ENCODE assay signal across 8 mouse cellular contexts in the genomic region with DNA sequence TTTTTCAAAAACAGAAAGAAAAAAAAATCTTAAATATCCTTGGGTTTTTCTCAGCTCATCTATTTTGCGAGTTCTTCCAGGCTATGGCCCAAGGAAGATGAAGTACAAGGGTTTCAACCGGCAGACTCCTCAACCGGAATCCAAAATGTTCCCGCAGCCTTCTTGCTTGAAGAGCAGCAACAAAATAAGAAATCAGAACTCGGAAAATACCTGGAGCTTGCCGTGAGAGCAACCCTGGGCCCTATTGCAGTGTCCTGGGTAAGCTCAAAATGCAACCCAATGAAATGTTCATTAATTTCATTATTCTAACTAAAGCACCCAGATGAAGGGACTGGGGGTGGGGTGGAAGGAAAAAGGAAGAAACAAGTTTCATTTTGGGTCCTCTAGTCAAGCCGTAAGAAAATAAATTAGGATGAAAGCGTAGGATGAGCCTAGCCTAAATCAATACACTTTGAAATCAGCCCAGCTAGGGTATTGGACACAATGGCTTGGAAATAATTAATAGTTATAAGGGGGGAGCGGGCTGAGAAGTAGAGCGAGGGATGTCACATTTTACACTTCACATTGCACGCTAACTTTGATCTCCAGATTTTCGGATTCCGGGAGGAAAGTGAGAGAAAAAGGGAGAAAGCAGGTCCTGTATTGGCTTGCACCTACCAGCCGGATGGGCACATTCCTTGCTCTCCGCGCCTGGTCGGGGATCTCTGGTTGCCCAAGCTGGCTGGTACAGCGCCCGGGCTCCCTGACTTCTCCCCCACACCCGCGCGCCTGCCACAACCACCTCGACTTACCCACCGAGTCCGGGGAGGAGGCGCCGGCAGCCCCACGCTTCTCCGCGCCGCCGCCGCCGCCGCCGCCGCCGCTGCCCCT. TPM values are rescaled to one million over a fixed set of nuclear protein-coding genes. Genes with fewer than 3 reads are reported as not detected.
DNase-seq lines count a peak whose midpoint lies in the region; ATAC-seq lines count a peak whose summit lies in the region.

No protein-coding gene starts in this region.

- intact Hi-C loops in heart, postnatal 36 days (cut with DNase I), result loop anchor here (2.0 to 5.0 kb wide), 5 partner anchors 35 to 993 kb away; no protein-coding TSS in a partner anchor
- intact Hi-C loops in left cerebral cortex, postnatal 4 days (cut with DNase I), result loop anchor here (5.0 to 10.0 kb wide), 4 partner anchors 245 to 1135 kb away; no protein-coding TSS in a partner anchor

- peak overlapping the region; percentile 83 for H3K4me3 ChIP-seq in forebrain, embryonic 12.5 days (replicated peaks)
- H3K4me3 ChIP-seq in midbrain, embryonic 13.5 days (replicated peaks), result peak overlapping the region; percentile 78
- peak overlapping the region; percentile 90 for H3K4me3 ChIP-seq in stomach, embryonic 16.5 days (replicated peaks; ENCODE audit: low read length)

- no peaks in the 10 kb centered on the region for H3K9me3 ChIP-seq in forebrain, embryonic 12.5 days
- H3K9me3 ChIP-seq in midbrain, embryonic 13.5 days, result no peaks in the 10 kb centered on the region
- no peaks in the 10 kb centered on the region for H3K9me3 ChIP-seq in stomach, embryonic 16.5 days (replicated peaks; ENCODE audit: control insufficient read depth, low read length)

- H3K9ac ChIP-seq in forebrain, embryonic 12.5 days, result peak overlapping the region; percentile 90
- H3K9ac ChIP-seq in midbrain, embryonic 13.5 days (replicated peaks), result peak overlapping the region; percentile 93
- peak overlapping the region; percentile 98 for H3K9ac ChIP-seq in stomach, embryonic 16.5 days (ENCODE audit: low read length)

- WGBS in forebrain, embryonic 12.5 days, result 2% methylated on average over 33 of the region's 38 CpGs
- under 1% methylated on average over 36 of the region's 38 CpGs for WGBS in midbrain, embryonic 13.5 days
- WGBS in stomach, embryonic 16.5 days, result 6% methylated on average over 34 of the region's 38 CpGs

- H3K4me1 ChIP-seq in forebrain, embryonic 12.5 days, result peaks cover 23% of the 10 kb centered on the region
- H3K4me1 ChIP-seq in midbrain, embryonic 13.5 days (replicated peaks), result peaks cover 37% of the 10 kb centered on the region
- H3K4me1 ChIP-seq in stomach, embryonic 16.5 days (ENCODE audit: control insufficient read depth, insufficient read depth, low read length), result peaks cover 7% of the 10 kb centered on the region

- H3K27ac ChIP-seq in forebrain, embryonic 12.5 days, result peak overlapping the region; percentile 99
- peak overlapping the region; percentile 99 for H3K27ac ChIP-seq in midbrain, embryonic 13.5 days
- peak overlapping the region; percentile 100 for H3K27ac ChIP-seq in stomach, embryonic 16.5 days (ENCODE audit: low read length)

- ATAC-seq in CD4-positive, CD25-positive, alpha-beta regulatory T cell, adult 4 months, result no peak
- peak; percentile 9; the same call in 1 of the 2 replicates for ATAC-seq in forebrain, embryonic 12.5 days (ENCODE audit: low FRiP score)
- peak; percentile 10; the same call in 1 of the 2 replicates for ATAC-seq in midbrain, embryonic 13.5 days
- no peak for ATAC-seq in stomach, embryonic 16.5 days (ENCODE audit: insufficient read depth, low FRiP score)

- H3K4me2 ChIP-seq in forebrain, embryonic 12.5 days, result peak overlapping the region; percentile 87
- H3K4me2 ChIP-seq in midbrain, embryonic 13.5 days (replicated peaks), result peak overlapping the region; percentile 100
- H3K4me2 ChIP-seq in stomach, embryonic 16.5 days (ENCODE audit: low read depth, low read length), result peak overlapping the region; percentile 83

- DNase-seq in CD4-positive, CD25-positive, alpha-beta regulatory T cell, adult 2 months (ENCODE audit: low read depth, low spot score), result peak; percentile 45
- DNase-seq in adrenal gland, postnatal 25 days, result peak; percentile 54
- peak; percentile 33 to 56 for DNase-seq in heart, postnatal 36 days
- DNase-seq in left cerebral cortex, postnatal 4 days, result peak; percentile 53

- no peaks in the 10 kb centered on the region for H3K36me3 ChIP-seq in forebrain, embryonic 12.5 days (replicated peaks)
- no peaks in the 10 kb centered on the region for H3K36me3 ChIP-seq in midbrain, embryonic 13.5 days
- H3K36me3 ChIP-seq in stomach, embryonic 16.5 days (ENCODE audit: control insufficient read depth, insufficient read depth, low read length), result no peaks in the 10 kb centered on the region

- H3K27me3 ChIP-seq in forebrain, embryonic 12.5 days, result no peaks in the 10 kb centered on the region
- no peaks in the 10 kb centered on the region for H3K27me3 ChIP-seq in midbrain, embryonic 13.5 days
- H3K27me3 ChIP-seq in stomach, embryonic 16.5 days (ENCODE audit: control insufficient read depth, insufficient read depth, low read length), result no peaks in the 10 kb centered on the region

RNA-seq across cellular contexts. Expression of a gene that starts 2.5 kb away (rescaled TPM):
- 100 to 1,000 TPM; 275 to 341 TPM for polyA plus RNA-seq in CD4-positive, CD25-positive, alpha-beta regulatory T cell, adult 4 months (2017; shearing (Covaris generic))
- 51.1 and 58.1 TPM in 2 replicates for total RNA-seq in adrenal gland, postnatal 25 days (2021)
- polyA plus RNA-seq in forebrain, embryonic 12.5 days (2016; fragmentation: Nextera tagmentation; extraction: Ambion mirVana), result 69.5 and 77.3 TPM in 2 replicates
- 10 to 100 TPM; 31.9 to 39.3 TPM for total RNA-seq in heart, postnatal 36 days (2021)
- 100 to 1,000 TPM; 210 to 247 TPM for total RNA-seq in left cerebral cortex, postnatal 4 days (2021)
- 68.3 and 70.4 TPM in 2 replicates for polyA plus RNA-seq in midbrain, embryonic 13.5 days (2015; fragmentation: Nextera tagmentation; extraction: Ambion mirVana)
- polyA plus RNA-seq in stomach, embryonic 16.5 days (2015; fragmentation: Nextera tagmentation; extraction: Ambion mirVana), result 108 and 110 TPM in 2 replicates

Comparison
In these comparisons a context has a peak if more than half of its experiments do, and no peak if none do; other contexts are left out.
1. ATAC-seq: peak in forebrain, embryonic 12.5 days (single experiment) and midbrain, embryonic 13.5 days (single experiment); none in CD4-positive, CD25-positive, alpha-beta regulatory T cell, adult 4 months (single experiment) and stomach, embryonic 16.5 days (single experiment).
2. Peak in every context shown above with its lines, with median percentiles within 50 percentile points of each other: DNase-seq, H3K27ac ChIP-seq, H3K4me2 ChIP-seq, H3K4me3 ChIP-seq and H3K9ac ChIP-seq.